Mouse (Mus musculus) gonadal fat pad, adult 2 months (tissue): ENCODE data around the gene Arhgef17. TPM values are rescaled to one million over a fixed set of nuclear protein-coding genes. Genes with fewer than 3 reads are reported as not detected.

Source experiments
- DNase-seq: peaks from one replicate; pipeline ENCODE4 v3.0.0-alpha.2; 2012; ENCODE audit warnings: low read depth
- polyA plus RNA-seq: library from polyadenylated mRNA; depleted of rRNA; stranded (reverse); fragments of >200 nt; gene quantifications from 2 replicates; pipeline ENCODE4 v1.2.3, GENCODE M21; 2012

Arhgef17 gene
- polyA plus RNA-seq, 1 experiment, result 20.0 TPM

GRCm38 (mm10) chr7:100915204-100915603 is 16.7 kb downstream of the Arhgef17 start:
- no peak for DNase-seq

- DNase-seq, result no peak
Measured at GRCm38 (mm10) chr7:100911791-100912190, 20.1 kb downstream of the Arhgef17 start.

DNA sequence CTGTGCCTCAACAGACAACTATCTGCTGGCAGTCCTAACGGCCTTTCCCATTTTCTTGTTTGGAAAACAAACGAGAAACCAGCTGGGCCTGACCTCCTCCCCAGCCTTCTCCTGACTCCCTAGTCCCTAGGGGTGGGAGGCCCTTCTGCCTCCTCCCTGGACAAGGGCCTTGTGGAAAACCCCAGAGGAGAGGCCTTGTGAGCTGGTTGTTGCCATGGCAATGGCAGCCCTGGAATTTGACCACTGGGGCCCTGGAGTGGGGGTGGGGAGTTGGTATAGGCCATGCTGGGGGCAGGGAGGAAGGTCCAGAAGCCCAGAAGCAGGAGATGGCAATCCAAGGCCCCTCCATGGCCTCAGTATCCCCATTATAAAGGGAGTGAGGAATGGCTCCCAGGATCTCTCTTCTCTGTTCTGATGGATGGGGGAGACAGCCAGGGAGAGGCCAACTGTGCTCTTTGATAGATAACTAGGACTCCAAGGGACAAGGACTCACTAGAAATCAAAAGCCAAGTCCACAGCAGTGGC is 20.6 kb downstream of the Arhgef17 start:
- DNase-seq, result no peak

DNA sequence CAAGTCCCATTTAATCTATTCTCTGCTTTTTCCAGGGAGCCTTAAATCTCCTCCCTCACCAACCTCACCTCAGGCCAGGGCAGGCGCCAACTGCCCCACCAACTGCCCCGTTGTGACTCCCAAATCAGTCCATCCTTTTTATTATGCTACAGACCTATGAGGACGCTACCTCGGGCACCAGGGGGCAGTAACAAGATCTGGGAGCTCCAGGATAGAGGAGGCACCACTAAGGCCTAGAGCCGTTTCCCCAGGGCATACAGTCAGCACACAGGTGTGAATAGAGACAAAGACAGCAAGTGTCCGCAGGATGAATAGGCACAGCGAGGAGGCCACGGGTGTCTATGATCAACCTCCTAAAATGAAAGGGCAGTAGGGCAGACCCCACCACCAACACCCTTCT is 23.3 kb downstream of the Arhgef17 start:
- no peak for DNase-seq

- DNase-seq, result no peak
Measured at GRCm38 (mm10) chr7:100908061-100908460, 23.8 kb downstream of the Arhgef17 start.

DNA sequence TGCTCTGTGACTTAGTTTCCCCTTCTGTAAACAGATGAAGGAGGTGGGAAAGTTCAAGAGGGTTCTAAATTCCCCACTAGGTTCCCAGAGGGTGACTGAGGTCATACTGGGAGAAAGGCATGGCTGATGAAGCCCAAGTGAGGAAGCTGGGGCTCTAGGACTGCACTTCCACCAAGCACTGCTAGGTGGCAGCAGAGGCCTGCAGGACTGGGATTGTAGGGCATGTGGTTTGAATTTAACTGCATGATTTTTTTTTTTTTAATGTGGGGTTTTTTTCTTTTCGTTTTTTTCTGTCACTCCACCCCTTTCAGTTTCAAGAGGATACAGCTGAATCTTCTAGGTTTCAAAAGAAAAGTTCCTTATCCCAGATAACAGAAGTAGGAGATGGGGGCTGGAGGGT is 24.7 kb downstream of the Arhgef17 start:
- no peak for DNase-seq

GRCm38 (mm10) chr7:100906029-100906789 is 25.7 kb downstream of the Arhgef17 start:
- peak; percentile 47 for DNase-seq

GRCm38 (mm10) chr7:100905037-100905436 is 26.9 kb downstream of the Arhgef17 start:
- no peak for DNase-seq

- DNase-seq, result no peak
Measured at GRCm38 (mm10) chr7:100904612-100905011, 27.3 kb downstream of the Arhgef17 start.

DNA sequence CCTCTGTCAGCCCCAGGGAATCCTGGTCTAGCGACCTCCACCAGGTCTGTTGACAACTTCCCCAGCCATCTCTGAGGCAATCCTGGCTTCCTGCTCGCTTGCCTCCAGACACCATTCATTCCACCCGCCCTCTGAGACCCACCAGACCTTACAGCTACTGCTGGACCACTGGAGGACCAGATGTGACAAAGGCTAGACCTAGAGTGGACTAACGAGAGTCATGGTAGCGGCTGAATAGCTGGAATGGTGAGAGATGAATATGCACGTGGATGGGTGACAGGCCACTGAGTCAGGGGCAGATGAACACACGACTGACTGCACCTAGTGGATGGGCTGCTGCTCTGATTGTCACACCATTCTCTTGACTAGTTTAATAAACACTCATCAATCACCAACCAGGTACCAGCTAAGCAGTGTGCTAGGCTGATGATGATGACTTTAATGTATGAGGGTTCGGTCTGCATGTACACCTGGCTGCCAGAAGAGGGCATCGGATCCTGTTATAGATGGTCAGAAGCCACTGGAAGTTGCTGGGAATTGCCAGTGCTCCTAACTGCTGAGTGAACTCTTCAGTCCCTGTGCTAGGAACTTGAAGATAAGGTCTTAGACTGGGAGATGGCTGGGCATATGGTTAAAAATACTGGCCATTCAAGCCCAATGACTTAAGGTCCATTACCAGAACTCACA is 29.3 kb downstream of the Arhgef17 start:
- DNase-seq, result no peak

- no peak for DNase-seq
Measured at GRCm38 (mm10) chr7:100897828-100898227, 34.1 kb downstream of the Arhgef17 start.

DNA sequence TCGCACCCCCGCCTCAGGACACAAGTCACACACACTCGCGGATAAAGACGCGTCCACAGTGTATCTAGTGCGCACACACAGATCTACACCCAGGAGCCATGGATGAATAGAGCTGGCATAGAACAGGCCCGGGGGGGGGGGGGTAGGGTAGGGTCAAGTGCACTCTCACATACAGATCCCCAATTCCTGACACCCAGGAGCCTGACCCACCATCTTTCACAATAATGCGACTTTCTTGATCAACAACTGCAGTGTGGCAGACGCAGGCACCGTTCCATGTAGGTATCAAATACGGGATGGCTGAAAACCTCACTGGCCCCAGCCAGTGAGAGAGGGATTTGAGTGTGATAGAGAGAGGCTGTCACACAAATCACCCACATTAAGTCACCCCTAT is 37.1 kb downstream of the Arhgef17 start:
- no peak for DNase-seq

- no peak for DNase-seq
Measured at GRCm38 (mm10) chr7:100894057-100894832, 37.7 kb downstream of the Arhgef17 start.

- DNase-seq, result no peak
Measured at GRCm38 (mm10) chr7:100893249-100894056, 38.5 kb downstream of the Arhgef17 start.

DNA sequence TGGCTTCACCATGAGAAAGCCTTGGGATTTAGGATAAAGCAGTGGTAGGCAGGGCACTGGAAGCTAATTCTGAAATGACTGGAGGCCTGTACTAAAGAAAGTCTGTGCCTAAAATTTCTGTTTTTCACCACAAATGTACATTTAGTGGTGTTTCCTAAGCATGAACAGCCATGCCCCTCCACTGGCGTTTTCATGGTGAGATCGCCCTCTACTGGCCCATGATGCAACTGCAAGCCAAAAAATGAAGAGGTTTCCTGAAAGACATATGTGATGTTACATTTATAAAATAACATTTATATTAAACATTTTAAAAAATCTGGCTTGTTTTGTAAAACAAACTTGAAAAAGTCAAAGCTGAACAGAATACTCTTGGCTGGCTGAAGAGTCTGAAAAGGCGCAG is 45.4 kb downstream of the Arhgef17 start:
- no peak for DNase-seq

DNA sequence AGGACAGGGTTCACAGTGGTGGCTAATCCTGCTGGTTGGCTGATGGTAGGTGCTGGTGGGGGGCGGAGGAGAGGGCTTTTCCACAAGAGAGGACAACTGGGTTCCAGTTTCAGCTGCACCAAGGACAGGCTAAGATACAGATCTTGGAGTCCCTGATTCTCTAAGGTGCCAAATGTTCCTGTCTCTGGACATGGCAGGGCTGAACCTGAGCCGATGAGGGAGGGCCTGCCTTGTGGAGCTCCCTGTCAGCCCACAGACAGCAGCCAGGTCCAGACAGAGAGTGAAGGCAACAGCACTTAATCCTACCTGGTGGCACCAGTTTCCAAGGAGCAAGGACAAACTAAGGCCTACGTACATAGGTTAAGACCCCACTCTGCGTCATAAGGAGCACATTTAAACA is 47.4 kb downstream of the Arhgef17 start:
- DNase-seq, result no peak

DNA sequence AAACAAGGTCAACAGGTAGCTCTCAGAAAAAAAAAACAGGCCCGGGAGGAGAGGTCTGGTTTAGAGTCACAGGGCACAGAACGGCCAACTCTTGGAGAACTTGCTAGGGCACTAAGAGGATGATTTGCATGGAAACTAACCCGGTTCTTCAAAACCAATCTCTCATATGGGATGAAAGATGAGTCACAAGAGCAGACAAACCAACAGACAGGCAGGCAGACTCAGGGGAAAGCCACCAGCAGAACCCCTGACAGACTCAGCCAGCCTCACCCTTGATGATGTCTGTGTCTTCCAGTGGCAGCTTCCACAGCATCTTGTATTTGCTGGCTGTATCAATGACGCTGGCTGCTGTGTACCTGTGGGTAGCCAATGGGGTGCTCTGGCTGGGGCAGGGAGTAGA is 50.0 kb downstream of the Arhgef17 start:
- no peak for DNase-seq

DNA sequence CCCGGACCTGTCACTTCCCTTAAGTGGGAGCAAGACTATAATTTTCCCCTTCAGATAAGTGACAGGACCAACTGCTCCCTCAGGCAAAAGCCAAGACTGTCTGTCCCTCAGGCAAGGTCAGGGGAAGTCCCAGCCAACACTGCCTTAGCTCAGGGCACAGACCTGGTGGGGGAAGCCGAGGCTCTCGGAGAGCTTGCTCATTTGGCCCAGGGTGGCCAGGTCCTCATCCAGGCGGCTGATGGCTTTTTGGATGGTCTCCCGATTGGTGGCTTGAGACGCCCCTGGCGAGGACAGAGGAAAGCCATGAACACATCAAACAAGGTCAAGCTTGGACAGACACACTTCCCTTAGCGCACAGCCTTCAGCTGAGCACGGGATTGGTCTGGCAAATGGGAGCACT is 50.4 kb downstream of the Arhgef17 start:
- no peak for DNase-seq

- no peak for DNase-seq
Measured at GRCm38 (mm10) chr7:100879595-100879994, 52.3 kb downstream of the Arhgef17 start.

DNA sequence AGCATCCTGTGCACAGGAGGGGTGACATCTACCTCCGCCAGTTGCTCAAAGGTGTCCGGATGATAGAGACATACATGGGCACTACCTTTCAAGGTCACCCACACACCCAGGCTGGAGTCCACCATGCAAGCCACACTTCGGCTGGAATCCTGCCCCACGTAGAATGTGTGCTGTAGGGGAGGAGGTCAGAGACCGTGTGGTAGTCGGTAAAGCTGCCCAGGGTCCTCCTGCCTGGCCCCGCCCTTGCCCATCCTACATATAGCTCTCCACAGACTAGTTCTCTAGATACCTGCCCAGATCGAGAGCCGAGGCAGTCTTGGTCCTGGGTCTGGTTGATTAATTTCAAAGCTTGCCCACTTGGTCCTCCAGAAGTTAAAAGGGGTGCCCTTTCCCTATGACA is 55.1 kb downstream of the Arhgef17 start:
- no peak for DNase-seq

DNA sequence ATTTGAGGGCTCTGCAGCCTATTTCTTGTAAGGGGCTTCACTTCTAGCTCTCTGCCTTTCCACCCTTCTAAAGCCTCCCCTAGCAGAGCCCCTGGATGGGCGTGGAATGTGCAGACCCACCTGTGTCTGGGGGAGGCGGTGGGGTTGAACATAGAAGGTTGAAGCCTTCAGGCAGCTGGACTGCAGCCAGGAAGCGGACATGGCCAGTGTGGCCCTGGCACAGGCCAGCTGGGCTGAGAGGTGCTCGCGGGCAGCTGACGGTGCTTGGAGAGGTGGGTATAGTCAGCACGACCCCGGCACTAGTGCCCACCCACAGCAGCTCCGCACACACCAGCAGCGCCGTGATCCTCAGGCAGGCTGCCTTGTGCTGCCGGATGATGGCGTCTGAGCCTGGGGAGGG is 55.6 kb downstream of the Arhgef17 start:
- no peak for DNase-seq

GRCm38 (mm10) chr7:100875822-100876221 is 56.1 kb downstream of the Arhgef17 start:
- DNase-seq, result no peak
